Mouse (Mus musculus) left cerebral cortex, postnatal 10 days (tissue): Measurements from ENCODE around the gene Aida. TPM values are rescaled to one million over a fixed set of nuclear protein-coding genes. Genes with fewer than 3 reads are reported as not detected.
A peak's percentile ranks its signal among the peaks of the same experiment; 100 is the strongest.

ENCODE experiments used
- DNase-seq, 2 experiments: peaks; one replicate each; pipeline ENCODE4 v3.0.0; 2021 to 2022; ENCODE audit warnings: low spot score in 2 of 2, mixed read lengths in 1 of 2; ENCODE audit errors: extremely low spot score in 1 of 2
- intact Hi-C: fragments of 180-260 bp; cut with DNase I; formaldehyde crosslinking; loops from one replicate; pipeline ENCODE4 v1.15.1; 2025
- total RNA-seq, 2 experiments: library from RNA; stranded (reverse); gene quantifications; 2 replicates each; pipeline ENCODE4 v1.2.3; 2021

Aida gene
- 10 to 100 TPM; 56.4 to 61.4 TPM for total RNA-seq

GRCm38 (mm10) chr1:183296465-183296864 lies at the start of gene Aida:
Gene Aida, plus strand, starts transcription at chr1:183296590.
- intact Hi-C loops, result no loop called here
- peak; percentile 10 to 71 for DNase-seq

- no peak for DNase-seq
- intact Hi-C loops, result no loop called here
Observed at GRCm38 (mm10) chr1:183248144-183248543, 48.2 kb upstream of the Aida start.

- intact Hi-C loops, result no loop called here
- no peak for DNase-seq
Observed at GRCm38 (mm10) chr1:183250612-183251011, 45.8 kb upstream of the Aida start.

- no peak for DNase-seq
- intact Hi-C loops, result no loop called here
Observed at GRCm38 (mm10) chr1:183251818-183252217, 44.6 kb upstream of the Aida start.

GRCm38 (mm10) chr1:183252574-183252973 lies 43.8 kb upstream of the Aida start:
- DNase-seq, result no peak
- intact Hi-C loops, result no loop called here

- DNase-seq, result no peak
- intact Hi-C loops, result no loop called here
Observed at GRCm38 (mm10) chr1:183264145-183265008, 32.0 kb upstream of the Aida start.

- intact Hi-C loops, result no loop called here
- DNase-seq, result peak in 1 of 2 experiments; percentile 22
Observed at GRCm38 (mm10) chr1:183265921-183266467, 30.4 kb upstream of the Aida start.

- intact Hi-C loops, result no loop called here
- no peak for DNase-seq
Observed at GRCm38 (mm10) chr1:183267666-183268065, 28.7 kb upstream of the Aida start.

GRCm38 (mm10) chr1:183272867-183273818 lies 23.2 kb upstream of the Aida start:
- intact Hi-C loops, result no loop called here
- no peak for DNase-seq

- intact Hi-C loops, result no loop called here
- DNase-seq, result no peak
Observed at GRCm38 (mm10) chr1:183274385-183274784, 22.0 kb upstream of the Aida start.

GRCm38 (mm10) chr1:183275763-183276162 lies 20.6 kb upstream of the Aida start:
- DNase-seq, result no peak
- intact Hi-C loops, result no loop called here

- intact Hi-C loops, result loop anchor here (5.0 kb wide), 1 partner anchor 44 kb away; no protein-coding TSS in a partner anchor
- no peak for DNase-seq
Observed at GRCm38 (mm10) chr1:183288351-183288750, 8.0 kb upstream of the Aida start.

GRCm38 (mm10) chr1:183289576-183289975 lies 6.8 kb upstream of the Aida start:
- DNase-seq, result no peak
- intact Hi-C loops, result loop anchor here (5.0 kb wide), 1 partner anchor 43 kb away; no protein-coding TSS in a partner anchor

GRCm38 (mm10) chr1:183296877-183297383 lies 540 bp downstream of the Aida start, which contains the start of gene Brox:
Gene Brox, minus strand, starts transcription at chr1:183297269.
- intact Hi-C loops, result no loop called here
- peak; percentile 88 to 96 for DNase-seq

- peak in 1 of 2 experiments; percentile 56 for DNase-seq
- intact Hi-C loops, result no loop called here
Observed at GRCm38 (mm10) chr1:183297473-183297885, 1.1 kb downstream of the Aida start.

GRCm38 (mm10) chr1:183297886-183298489 lies 1.6 kb downstream of the Aida start:
- DNase-seq, result peak; percentile 13 to 55

GRCm38 (mm10) chr1:183299161-183299560 lies 2.8 kb downstream of the Aida start:
- intact Hi-C loops, result no loop called here
- peak; percentile 97 to 100 for DNase-seq

More at GRCm38 (mm10) chr1:183297886-183298489, 1.6 kb downstream of the Aida start:
- intact Hi-C loops, result no loop called here

- intact Hi-C loops, result no loop called here
Observed at GRCm38 (mm10) chr1:183307555-183307954, 11.2 kb downstream of the Aida start.

More at GRCm38 (mm10) chr1:183307555-183307954, 11.2 kb downstream of the Aida start:
- DNase-seq, result no peak
